Mouse (Mus musculus): ENCODE measurements at regions not wholly inside any gene's neighbourhood (a gene's known extent, or its start where the extent isn't known, plus 50 kb on each side); places are given as distances from the start of the nearest gene placed in this dataset.
A peak's percentile ranks its signal among the peaks of the same experiment; 100 is the strongest.

- peak; percentile 68 for ATAC-seq
- 68% methylated on average over 3 of the region's 3 CpGs for WGBS (ENCODE audit: insufficient replicate concordance)
- TF ChIP-seq CTCF (IDR thresholded peaks at IDR 0.05; ENCODE audit: low read depth) (no peak), EP300 (IDR thresholded peaks at IDR 0.05; ENCODE audit: low read depth) (no peak)
- H3K27ac ChIP-seq (ENCODE audit: low read depth) = no peak overlapping the region
- peak; percentile 30 for DNase-seq
- no peaks in the 10 kb centered on the region for H3K36me3 ChIP-seq (replicated peaks; ENCODE audit: insufficient read depth, low read length)
- H3K4me1 ChIP-seq (ENCODE audit: insufficient read depth) = peaks cover 6% of the 10 kb centered on the region; the same call in 1 of the 2 replicates
- no peak overlapping the region for H3K9ac ChIP-seq (replicated peaks)
- no peaks in the 10 kb centered on the region for H3K27me3 ChIP-seq (ENCODE audit: insufficient read depth, low read length)
- no peak overlapping the region for H3K4me2 ChIP-seq (ENCODE audit: low read depth, low read length)
- H3K9me3 ChIP-seq (ENCODE audit: low read length) = no peaks in the 10 kb centered on the region
- H3K4me3 ChIP-seq (ENCODE audit: low read depth, low read length) = no peak overlapping the region
These were observed 75.6 kb upstream of the Peli1 start for GRCm38 (mm10) chr11:21015536-21015935.

- Histone ChIP-seq H3K27me3 (ENCODE audit: insufficient read depth, low read length) (no peaks in the 10 kb centered on the region), H3K9me3 (ENCODE audit: low read length) (no peaks in the 10 kb centered on the region), H3K36me3 (replicated peaks; ENCODE audit: insufficient read depth, low read length) (no peaks in the 10 kb centered on the region), H3K4me3 (ENCODE audit: low read depth, low read length) (no peak overlapping the region), H3K27ac (ENCODE audit: low read depth) (no peak overlapping the region), H3K4me1 (ENCODE audit: insufficient read depth) (peaks cover 6% of the 10 kb centered on the region; the same call in 1 of the 2 replicates), H3K9ac (replicated peaks) (no peak overlapping the region), H3K4me2 (ENCODE audit: low read depth, low read length) (no peak overlapping the region)
- 36% methylated on average over 4 of the region's 4 CpGs for WGBS (ENCODE audit: insufficient replicate concordance)
- DNase-seq = no peak
- peak; percentile 56; the same call in 1 of the 2 replicates for ATAC-seq
- TF ChIP-seq CTCF (IDR thresholded peaks at IDR 0.05; ENCODE audit: low read depth) (no peak), EP300 (IDR thresholded peaks at IDR 0.05; ENCODE audit: low read depth) (no peak)
These were observed 74.9 kb upstream of the Peli1 start for GRCm38 (mm10) chr11:21016133-21016746.

GRCm38 (mm10) chr11:21016791-21017329 lies 74.2 kb upstream of the Peli1 start:
- H3K4me2 ChIP-seq (ENCODE audit: low read depth, low read length) = no peak overlapping the region
- H3K36me3 ChIP-seq (replicated peaks; ENCODE audit: insufficient read depth, low read length) = no peaks in the 10 kb centered on the region
- no peaks in the 10 kb centered on the region for H3K27me3 ChIP-seq (ENCODE audit: insufficient read depth, low read length)
- DNase-seq (no peak), ATAC-seq (no peak)
- TF ChIP-seq EP300 (IDR thresholded peaks at IDR 0.05; ENCODE audit: low read depth) = no peak
- TF ChIP-seq CTCF (IDR thresholded peaks at IDR 0.05; ENCODE audit: low read depth) = no peak
- no peak overlapping the region for H3K27ac ChIP-seq (ENCODE audit: low read depth)
- no peaks in the 10 kb centered on the region for H3K9me3 ChIP-seq (ENCODE audit: low read length)
- WGBS (ENCODE audit: insufficient replicate concordance) = 74% methylated on average over 6 of the region's 6 CpGs
- H3K4me3 ChIP-seq (ENCODE audit: low read depth, low read length) = no peak overlapping the region
- peaks cover 6% of the 10 kb centered on the region; the same call in 1 of the 2 replicates for H3K4me1 ChIP-seq (ENCODE audit: insufficient read depth)
- H3K9ac ChIP-seq (replicated peaks) = no peak overlapping the region

- H3K9ac ChIP-seq (replicated peaks) = no peak overlapping the region
- DNase-seq (no peak), ATAC-seq (no peak)
- 74% methylated on average over 2 of the region's 2 CpGs for WGBS (ENCODE audit: insufficient replicate concordance)
- H3K36me3 ChIP-seq (replicated peaks; ENCODE audit: insufficient read depth, low read length) = no peaks in the 10 kb centered on the region
- no peak overlapping the region for H3K4me3 ChIP-seq (ENCODE audit: low read depth, low read length)
- TF ChIP-seq CTCF (IDR thresholded peaks at IDR 0.05; ENCODE audit: low read depth) (no peak), EP300 (IDR thresholded peaks at IDR 0.05; ENCODE audit: low read depth) (no peak)
- no peak overlapping the region for H3K27ac ChIP-seq (ENCODE audit: low read depth)
- no peaks in the 10 kb centered on the region for H3K9me3 ChIP-seq (ENCODE audit: low read length)
- H3K4me2 ChIP-seq (ENCODE audit: low read depth, low read length) = no peak overlapping the region
- H3K27me3 ChIP-seq (ENCODE audit: insufficient read depth, low read length) = no peaks in the 10 kb centered on the region
- H3K4me1 ChIP-seq (ENCODE audit: insufficient read depth) = peaks cover 10% of the 10 kb centered on the region
These were observed 71.3 kb upstream of the Peli1 start for GRCm38 (mm10) chr11:21019829-21020228.

- Histone ChIP-seq H3K4me3 (ENCODE audit: low read depth, low read length) (no peak overlapping the region), H3K4me1 (ENCODE audit: insufficient read depth) (peaks cover 4% of the 10 kb centered on the region; the same call in 1 of the 2 replicates), H3K27me3 (ENCODE audit: insufficient read depth, low read length) (no peaks in the 10 kb centered on the region), H3K27ac (ENCODE audit: low read depth) (no peak overlapping the region), H3K36me3 (replicated peaks; ENCODE audit: insufficient read depth, low read length) (no peaks in the 10 kb centered on the region), H3K9ac (replicated peaks) (no peak overlapping the region), H3K9me3 (ENCODE audit: low read length) (no peaks in the 10 kb centered on the region), H3K4me2 (ENCODE audit: low read depth, low read length) (no peak overlapping the region)
- ATAC-seq (no peak), DNase-seq (no peak)
- whole genome bisulfite sequencing (ENCODE audit: insufficient replicate concordance) = 70% methylated on average over 4 of the region's 4 CpGs
- TF ChIP-seq CTCF (IDR thresholded peaks at IDR 0.05; ENCODE audit: low read depth) (no peak), EP300 (IDR thresholded peaks at IDR 0.05; ENCODE audit: low read depth) (no peak)
These were observed 67.0 kb upstream of the Peli1 start for GRCm38 (mm10) chr11:21024111-21024510.

- Histone ChIP-seq H3K4me3 (ENCODE audit: low read depth, low read length) (no peak overlapping the region), H3K36me3 (replicated peaks; ENCODE audit: insufficient read depth, low read length) (no peaks in the 10 kb centered on the region), H3K4me1 (ENCODE audit: insufficient read depth) (peaks cover 4% of the 10 kb centered on the region; the same call in 1 of the 2 replicates), H3K4me2 (ENCODE audit: low read depth, low read length) (no peak overlapping the region), H3K27ac (ENCODE audit: low read depth) (no peak overlapping the region), H3K9me3 (ENCODE audit: low read length) (no peaks in the 10 kb centered on the region), H3K27me3 (ENCODE audit: insufficient read depth, low read length) (no peaks in the 10 kb centered on the region), H3K9ac (replicated peaks) (no peak overlapping the region)
- ATAC-seq (0 out of 2 replicates have a peak, but pooled peaks have one; percentile 33), DNase-seq (no peak)
- TF ChIP-seq CTCF (IDR thresholded peaks at IDR 0.05; ENCODE audit: low read depth) (no peak), EP300 (IDR thresholded peaks at IDR 0.05; ENCODE audit: low read depth) (no peak)
- WGBS (ENCODE audit: insufficient replicate concordance) = 16% methylated on average over 2 of the region's 2 CpGs
These were observed 66.6 kb upstream of the Peli1 start for GRCm38 (mm10) chr11:21024521-21024920.

Measured in liver, postnatal 0 days (tissue).